Comparison of ENCODE assay signal across 9 mouse cellular contexts in genomic region chr19:60787465-60788150, GRCm38 (mm10). TPM values are rescaled to one million over a fixed set of nuclear protein-coding genes. Genes with fewer than 3 reads are reported as not detected.
DNase-seq lines count a peak whose midpoint lies in the region; ATAC-seq and TF ChIP-seq lines count a peak whose summit lies in the region.
"Had no signal": no experiment of that assay in that cellular context is flagged by ENCODE, and none has a peak within 500 bp of the region (broad histone marks: within the 10 kb centered on the region; RNA-seq: fewer than 3 reads in every experiment).

No protein-coding gene starts in this region.

- no peak for TF ChIP-seq EP300 in stomach, postnatal 0 days (optimal IDR thresholded peaks at IDR 0.05)

- peak overlapping the region; percentile 70 for H3K4me2 ChIP-seq in heart, embryonic 13.5 days
- H3K4me2 ChIP-seq in neural tube, embryonic 12.5 days (replicated peaks), result peak overlapping the region; percentile 41
- H3K4me2 ChIP-seq in limb, embryonic 13.5 days (replicated peaks), result peak overlapping the region; percentile 44
- H3K4me2 ChIP-seq in stomach, postnatal 0 days (replicated peaks; ENCODE audit: low read depth), result 0 out of 2 replicates have a peak overlapping the region, but pooled peaks have one; percentile 15

- H3K9ac ChIP-seq in heart, embryonic 13.5 days, result peak overlapping the region; percentile 69
- no peak overlapping the region for H3K9ac ChIP-seq in neural tube, embryonic 12.5 days
- H3K9ac ChIP-seq in limb, embryonic 13.5 days, result no peak overlapping the region
- no peak overlapping the region for H3K9ac ChIP-seq in stomach, postnatal 0 days (ENCODE audit: low read length)

- H3K9me3 ChIP-seq in heart, embryonic 13.5 days, result no peaks in the 10 kb centered on the region
- H3K9me3 ChIP-seq in neural tube, embryonic 12.5 days, result no peaks in the 10 kb centered on the region
- H3K9me3 ChIP-seq in limb, embryonic 13.5 days, result no peaks in the 10 kb centered on the region
- H3K9me3 ChIP-seq in stomach, postnatal 0 days (ENCODE audit: control insufficient read depth, low read length), result no peaks in the 10 kb centered on the region

- H3K27ac ChIP-seq in heart, embryonic 13.5 days (replicated peaks), result no peak overlapping the region
- no peak overlapping the region for H3K27ac ChIP-seq in neural tube, embryonic 12.5 days
- H3K27ac ChIP-seq in limb, embryonic 13.5 days, result no peak overlapping the region
- no peak overlapping the region for H3K27ac ChIP-seq in stomach, postnatal 0 days (replicated peaks)

- no peaks in the 10 kb centered on the region for H3K27me3 ChIP-seq in heart, embryonic 13.5 days (replicated peaks)
- no peaks in the 10 kb centered on the region for H3K27me3 ChIP-seq in neural tube, embryonic 12.5 days (replicated peaks)
- no peaks in the 10 kb centered on the region for H3K27me3 ChIP-seq in limb, embryonic 13.5 days
- H3K27me3 ChIP-seq in stomach, postnatal 0 days (ENCODE audit: control insufficient read depth, insufficient read depth, low read length), result no peaks in the 10 kb centered on the region

- H3K4me3 ChIP-seq in heart, embryonic 13.5 days, result peak overlapping the region; percentile 100
- H3K4me3 ChIP-seq in neural tube, embryonic 12.5 days, result no peak overlapping the region
- H3K4me3 ChIP-seq in limb, embryonic 13.5 days, result peak overlapping the region; percentile 20
- no peak overlapping the region for H3K4me3 ChIP-seq in stomach, postnatal 0 days (ENCODE audit: low read depth, low read length)

- peaks cover 52% of the 10 kb centered on the region for H3K4me1 ChIP-seq in heart, embryonic 13.5 days
- peaks cover 11% of the 10 kb centered on the region for H3K4me1 ChIP-seq in neural tube, embryonic 12.5 days
- H3K4me1 ChIP-seq in limb, embryonic 13.5 days, result peaks cover 31% of the 10 kb centered on the region
- peaks cover 4% of the 10 kb centered on the region for H3K4me1 ChIP-seq in stomach, postnatal 0 days (replicated peaks; ENCODE audit: control insufficient read depth, insufficient read depth)

- no peak for TF ChIP-seq CTCF in stomach, postnatal 0 days (IDR thresholded peaks at IDR 0.05; ENCODE audit: low read depth)

- no peaks in the 10 kb centered on the region for H3K36me3 ChIP-seq in heart, embryonic 13.5 days
- no peaks in the 10 kb centered on the region for H3K36me3 ChIP-seq in neural tube, embryonic 12.5 days
- H3K36me3 ChIP-seq in limb, embryonic 13.5 days, result no peaks in the 10 kb centered on the region; the same call in 1 of the 2 replicates
- no peaks in the 10 kb centered on the region for H3K36me3 ChIP-seq in stomach, postnatal 0 days (ENCODE audit: control insufficient read depth, insufficient read depth, low read length)

- WGBS in heart, embryonic 13.5 days, result 59% methylated on average over 2 of the region's 2 CpGs
- WGBS in neural tube, embryonic 12.5 days, result 80% methylated on average over 2 of the region's 2 CpGs
- 32% methylated on average over 2 of the region's 2 CpGs for WGBS in limb, embryonic 13.5 days
- WGBS in stomach, postnatal 0 days, result 22% methylated on average over 2 of the region's 2 CpGs

- no peak for ATAC-seq in heart, embryonic 13.5 days (ENCODE audit: extremely low read depth, insufficient number of reproducible peaks, low FRiP score, low TSS enrichment)
- ATAC-seq in neural tube, embryonic 12.5 days (ENCODE audit: low FRiP score, low read depth), result no peak
- no peak for ATAC-seq in limb, embryonic 13.5 days (ENCODE audit: low FRiP score, low read depth)
- no peak for ATAC-seq in stomach, postnatal 0 days (ENCODE audit: low FRiP score, low TSS enrichment)

- no peak for DNase-seq in heart, postnatal 4 days
- no peak for DNase-seq in neural tube, embryonic 10.5 days (ENCODE audit: extremely low spot score, low spot score)
- no peak for DNase-seq in stomach, postnatal 0 days (ENCODE audit: low spot score)
- no peak for DNase-seq in layer of hippocampus, adult 8-10 months (ENCODE audit: low spot score in 2 of 2)
- no peak for DNase-seq in thymus, adult 18-20 months
- DNase-seq: kidney, adult 11 months had no signal

RNA-seq across cellular contexts. Expression of gene Eif3a, which starts 2.9 kb away (rescaled TPM):
- 105 and 112 TPM in 2 replicates for polyA plus RNA-seq in heart, embryonic 13.5 days (2015; fragmentation: Nextera tagmentation; extraction: Ambion mirVana)
- total RNA-seq in heart, postnatal 4 days (2021), result 100 to 1,000 TPM; 132 to 134 TPM
- 115 and 121 TPM in 2 replicates for polyA plus RNA-seq in neural tube, embryonic 12.5 days (2016; fragmentation: Nextera tagmentation; extraction: Ambion mirVana)
- polyA plus RNA-seq in limb, embryonic 13.5 days (2015; fragmentation: Nextera tagmentation; extraction: Ambion mirVana), result 160 and 162 TPM in 2 replicates
- polyA plus RNA-seq in stomach, postnatal 0 days (2015; fragmentation: Nextera tagmentation; extraction: Ambion mirVana), result 54.9 and 60.1 TPM in 2 replicates
- total RNA-seq in layer of hippocampus, adult 8-10 months (2022), result 100 to 1,000 TPM in 3 of 4 experiments, 10 to 100 TPM in 1; 92.4 to 109 (median 104) TPM

RNA-seq across cellular contexts. Expression of gene Fam45a, which starts 23.8 kb away (rescaled TPM):
- polyA plus RNA-seq in heart, embryonic 13.5 days (2015; fragmentation: Nextera tagmentation; extraction: Ambion mirVana), result 21.3 and 22.7 TPM in 2 replicates
- total RNA-seq in heart, postnatal 4 days (2021), result 10 to 100 TPM; 18.2 to 21.4 TPM
- 34.8 and 35.5 TPM in 2 replicates for polyA plus RNA-seq in neural tube, embryonic 12.5 days (2016; fragmentation: Nextera tagmentation; extraction: Ambion mirVana)
- polyA plus RNA-seq in limb, embryonic 13.5 days (2015; fragmentation: Nextera tagmentation; extraction: Ambion mirVana), result 38.1 and 42.7 TPM in 2 replicates
- 23.6 and 24.5 TPM in 2 replicates for polyA plus RNA-seq in stomach, postnatal 0 days (2015; fragmentation: Nextera tagmentation; extraction: Ambion mirVana)
- total RNA-seq in layer of hippocampus, adult 8-10 months (2022), result 10 to 100 TPM; 43.2 to 54.7 (median 48.6) TPM

RNA-seq across cellular contexts. Expression of gene Nanos1, which starts 31.8 kb away (rescaled TPM):
- 0.76 and 0.90 TPM in 2 replicates for polyA plus RNA-seq in heart, embryonic 13.5 days (2015; fragmentation: Nextera tagmentation; extraction: Ambion mirVana)
- total RNA-seq in heart, postnatal 4 days (2021), result 1 to 10 TPM; 1.2 to 1.3 TPM
- 7.7 and 8.5 TPM in 2 replicates for polyA plus RNA-seq in neural tube, embryonic 12.5 days (2016; fragmentation: Nextera tagmentation; extraction: Ambion mirVana)
- 1.2 and 1.6 TPM in 2 replicates for polyA plus RNA-seq in limb, embryonic 13.5 days (2015; fragmentation: Nextera tagmentation; extraction: Ambion mirVana)
- 0.71 and 0.81 TPM in 2 replicates for polyA plus RNA-seq in stomach, postnatal 0 days (2015; fragmentation: Nextera tagmentation; extraction: Ambion mirVana)
- 10 to 100 TPM; 13.8 to 17.5 (median 15.8) TPM for total RNA-seq in layer of hippocampus, adult 8-10 months (2022)

Comparison
In these comparisons a context has a peak if more than half of its experiments do, and no peak if none do; other contexts are left out.
1. H3K4me2 ChIP-seq: peak in every context shown above with its lines; median percentile 70 in heart, embryonic 13.5 days; 44 in limb, embryonic 13.5 days; 41 in neural tube, embryonic 12.5 days; 15 in stomach, postnatal 0 days.
2. H3K4me3 ChIP-seq: peak in heart, embryonic 13.5 days (single experiment) and limb, embryonic 13.5 days (single experiment); none in neural tube, embryonic 12.5 days (single experiment) and stomach, postnatal 0 days (single experiment).